Mouse (Mus musculus) heart, embryonic 10.5 days (tissue): ENCODE measurements around the gene Dnajb6. TPM values are rescaled to one million over a fixed set of nuclear protein-coding genes. Genes with fewer than 3 reads are reported as not detected.

Experiments
- DNase-seq: peaks from one replicate; pipeline ENCODE4 v3.0.0-alpha.2; 2017; ENCODE audit warnings: low spot score
- H3K27ac ChIP-seq: fragments of 300-500 bp; sonication (generic); 2 replicates; pipeline ENCODE4 v1.5.1; 2016; ENCODE audit warnings: mild to moderate bottlenecking
- H3K27me3 ChIP-seq: fragments of 300-500 bp; sonication (generic); 2 replicates; pipeline ENCODE4 v1.6.1; 2016; ENCODE audit warnings: mild to moderate bottlenecking; ENCODE audit not compliant: poor library complexity, insufficient read depth, severe bottlenecking
- H3K36me3 ChIP-seq: fragments of 300-500 bp; sonication (generic); 2 replicates; pipeline ENCODE4 v1.6.1; 2016; ENCODE audit warnings: mild to moderate bottlenecking, moderate library complexity
- H3K4me1 ChIP-seq: fragments of 300-500 bp; sonication (generic); 2 replicates; pipeline ENCODE4 v1.6.1; 2016; ENCODE audit warnings: mild to moderate bottlenecking
- H3K4me3 ChIP-seq: fragments of 300-500 bp; sonication (generic); 2 replicates; pipeline ENCODE4 v1.5.1; 2016; ENCODE audit warnings: mild to moderate bottlenecking, moderate library complexity
- H3K9me3 ChIP-seq: fragments of 300-500 bp; sonication (generic); 2 replicates; pipeline ENCODE4 v1.6.1; 2016; ENCODE audit warnings: mild to moderate bottlenecking, moderate library complexity
- WGBS: fragments of 180-500 bp; shearing (Covaris S2); methylation state at CpG from one replicate; pipeline ENCODE4 v1.1.7; 2016; 5-methylcytosine and 5-hydroxymethylcytosine counted together
- polyA plus RNA-seq: library from polyadenylated mRNA; unstranded; fragments of >200 nt; fragmentation: Nextera tagmentation; extraction: Ambion mirVana; gene quantifications from 2 replicates; pipeline ENCODE4 v1.2.1, GENCODE M21; 2016

The Dnajb6 gene
- polyA plus RNA-seq, 1 experiment from 2014 or later = 129 TPM

- Histone ChIP-seq H3K36me3 (no peaks in the 10 kb centered on the region), H3K4me3 (peak overlapping the region; percentile 95), H3K9me3 (no peaks in the 10 kb centered on the region), H3K4me1 (peaks cover 31% of the 10 kb centered on the region), H3K27me3 (no peaks in the 10 kb centered on the region), H3K27ac (peak overlapping the region; percentile 97)
- DNase-seq = peak; percentile 84
- 1% methylated on average over 48 of the region's 48 CpGs for WGBS
Observed at GRCm38 (mm10) chr5:29736073-29736900, 799 bp downstream of the Dnajb6 start.

DNA sequence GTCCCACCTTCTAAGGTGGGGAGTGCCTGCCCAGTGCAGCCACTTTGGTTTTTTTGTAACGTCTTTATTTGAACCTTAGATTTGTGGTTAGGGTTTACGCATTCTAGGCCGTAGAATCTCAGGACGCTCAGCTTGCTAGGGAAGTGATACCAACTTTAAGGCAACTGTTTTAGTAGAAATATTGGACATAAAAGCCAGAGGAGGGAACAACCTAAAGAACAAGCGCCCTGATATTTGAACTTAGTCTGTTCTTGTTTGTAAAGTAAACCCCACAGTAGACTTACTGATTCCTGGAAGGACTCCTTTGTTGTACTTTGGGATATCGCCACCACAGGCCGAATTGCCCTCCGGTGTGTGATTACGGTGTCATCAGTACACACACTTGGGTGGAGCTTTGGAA lies 1.5 kb downstream of the Dnajb6 start:
- no peaks in the 10 kb centered on the region for H3K9me3 ChIP-seq
- H3K4me1 ChIP-seq = peaks cover 31% of the 10 kb centered on the region
- peak overlapping the region; percentile 95 for H3K4me3 ChIP-seq
- H3K27me3 ChIP-seq = no peaks in the 10 kb centered on the region
- WGBS = 58% methylated on average over 9 of the region's 9 CpGs
- H3K36me3 ChIP-seq = 0 out of 2 replicates have a peak, but pooled peaks cover under 1% of the 10 kb centered on the region
- peak overlapping the region; percentile 97; the same call in 1 of the 2 replicates for H3K27ac ChIP-seq
- no peak for DNase-seq

DNA sequence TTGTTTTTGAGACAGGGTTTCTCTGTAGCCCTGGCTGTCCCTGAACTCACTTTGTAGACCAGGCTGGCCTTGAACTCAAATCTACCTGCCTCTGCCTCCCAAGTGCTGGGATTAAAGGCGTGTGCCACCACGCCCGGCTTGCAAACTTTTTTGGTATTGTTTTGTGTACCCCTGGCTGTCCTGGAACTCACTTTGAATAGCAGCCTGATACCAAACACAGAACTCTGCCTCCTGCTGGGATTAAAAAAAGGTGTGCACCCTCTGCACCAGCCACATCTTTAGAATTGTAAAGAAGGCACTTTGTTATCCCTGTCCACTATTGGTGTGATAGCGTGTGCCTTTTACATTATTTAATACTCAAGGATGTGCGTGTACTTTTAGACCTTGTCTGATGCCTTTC lies 2.0 kb downstream of the Dnajb6 start:
- Histone ChIP-seq H3K27ac (no peak overlapping the region), H3K4me1 (peaks cover 31% of the 10 kb centered on the region), H3K27me3 (no peaks in the 10 kb centered on the region), H3K9me3 (no peaks in the 10 kb centered on the region), H3K36me3 (peaks cover 4% of the 10 kb centered on the region; the same call in 1 of the 2 replicates), H3K4me3 (peak overlapping the region; percentile 95)
- WGBS = 92% methylated on average over 5 of the region's 5 CpGs
- DNase-seq = no peak

GRCm38 (mm10) chr5:29738076-29738475 lies 2.6 kb downstream of the Dnajb6 start:
- H3K4me3 ChIP-seq = no peak overlapping the region
- WGBS = 73% methylated on average over 4 of the region's 4 CpGs
- H3K9me3 ChIP-seq = no peaks in the 10 kb centered on the region
- H3K4me1 ChIP-seq = peaks cover 31% of the 10 kb centered on the region
- no peak overlapping the region for H3K27ac ChIP-seq
- peaks cover 7% of the 10 kb centered on the region; the same call in 1 of the 2 replicates for H3K36me3 ChIP-seq
- no peaks in the 10 kb centered on the region for H3K27me3 ChIP-seq
- DNase-seq = no peak

DNA sequence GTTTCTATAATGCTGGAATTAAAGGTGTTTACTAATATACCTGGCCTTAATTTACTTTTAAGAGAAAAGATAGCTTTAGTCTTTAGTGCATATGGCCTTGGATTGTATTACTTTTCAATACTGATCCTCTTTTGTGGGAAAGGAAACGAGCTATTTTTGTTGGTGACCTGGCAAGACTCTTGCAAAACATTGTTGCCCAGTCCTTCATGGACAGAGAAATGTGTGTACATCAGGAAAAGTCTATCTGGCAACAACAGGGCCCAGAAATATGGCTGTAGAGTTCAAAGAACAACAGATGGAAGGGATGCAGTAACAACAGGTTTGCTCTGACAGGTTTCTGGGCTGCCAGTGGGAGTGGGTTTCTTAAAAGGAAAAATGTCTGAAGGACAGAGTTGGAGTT lies 5.2 kb downstream of the Dnajb6 start:
- no peak for DNase-seq
- Histone ChIP-seq H3K27me3 (no peaks in the 10 kb centered on the region), H3K4me1 (peaks cover 29% of the 10 kb centered on the region), H3K9me3 (no peaks in the 10 kb centered on the region), H3K36me3 (peaks cover 7% of the 10 kb centered on the region; the same call in 1 of the 2 replicates), H3K27ac (0 out of 2 replicates have a peak overlapping the region, but pooled peaks have one; percentile 1), H3K4me3 (no peak overlapping the region)
- 80% methylated on average over 1 of the region's 1 CpGs for WGBS

GRCm38 (mm10) chr5:29741093-29741492 lies 5.6 kb downstream of the Dnajb6 start:
- H3K4me1 ChIP-seq = peaks cover 29% of the 10 kb centered on the region
- DNase-seq = no peak
- 0 out of 2 replicates have a peak overlapping the region, but pooled peaks have one; percentile 1 for H3K27ac ChIP-seq
- WGBS = 48% methylated on average over 4 of the region's 4 CpGs
- peaks cover 7% of the 10 kb centered on the region; the same call in 1 of the 2 replicates for H3K36me3 ChIP-seq
- no peaks in the 10 kb centered on the region for H3K9me3 ChIP-seq
- H3K27me3 ChIP-seq = no peaks in the 10 kb centered on the region
- H3K4me3 ChIP-seq = no peak overlapping the region

DNA sequence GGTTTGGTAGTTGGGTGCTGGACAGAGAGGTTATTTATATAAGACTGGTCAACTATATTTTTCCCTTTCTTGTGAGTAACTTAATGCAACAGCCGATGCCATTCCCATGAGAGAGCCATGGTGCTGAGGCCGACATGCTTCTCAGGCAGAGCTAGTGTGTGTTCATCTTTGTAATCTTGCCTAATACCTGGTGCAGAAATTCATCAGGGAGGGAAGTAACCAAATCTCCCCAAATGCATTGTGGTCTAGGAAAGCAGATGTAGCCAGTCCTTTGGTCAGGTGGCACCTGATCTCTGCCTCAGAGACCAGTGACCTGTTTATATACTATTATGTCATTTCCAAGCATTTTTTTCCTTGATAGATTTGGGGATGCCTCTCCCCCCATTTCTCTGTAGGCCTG lies 12.2 kb downstream of the Dnajb6 start:
- Histone ChIP-seq H3K4me1 (no peaks in the 10 kb centered on the region), H3K9me3 (no peaks in the 10 kb centered on the region), H3K4me3 (no peak overlapping the region), H3K36me3 (peaks cover 42% of the 10 kb centered on the region), H3K27ac (no peak overlapping the region), H3K27me3 (no peaks in the 10 kb centered on the region)
- no peak for DNase-seq
- 100% methylated on average over 2 of the region's 2 CpGs for WGBS

DNA sequence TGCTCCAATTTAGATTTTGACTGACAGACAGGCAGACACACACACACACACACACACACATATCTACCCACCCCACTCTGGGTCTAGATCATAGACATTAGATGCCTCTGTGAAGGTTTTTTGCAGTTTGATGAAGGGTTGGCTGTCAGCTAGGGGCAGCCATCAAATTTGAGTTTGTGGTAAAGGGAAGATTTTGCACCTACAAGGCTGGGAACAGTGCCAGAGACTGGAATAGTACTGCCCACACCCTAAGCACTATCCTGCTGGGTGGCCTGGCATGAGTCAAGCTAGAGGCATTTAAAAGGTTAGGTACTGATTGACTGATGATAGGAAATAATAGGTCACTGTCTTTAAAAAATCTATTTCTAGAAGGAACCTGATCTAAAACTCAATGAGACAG lies 15.8 kb downstream of the Dnajb6 start:
- no peaks in the 10 kb centered on the region for H3K27me3 ChIP-seq
- no peak for DNase-seq
- peaks cover 72% of the 10 kb centered on the region for H3K36me3 ChIP-seq
- H3K4me1 ChIP-seq = no peaks in the 10 kb centered on the region
- H3K27ac ChIP-seq = no peak overlapping the region
- no peaks in the 10 kb centered on the region for H3K9me3 ChIP-seq
- no peak overlapping the region for H3K4me3 ChIP-seq

- Histone ChIP-seq H3K36me3 (peaks cover 86% of the 10 kb centered on the region), H3K27ac (no peak overlapping the region), H3K27me3 (no peaks in the 10 kb centered on the region), H3K4me3 (no peak overlapping the region), H3K9me3 (no peaks in the 10 kb centered on the region), H3K4me1 (no peaks in the 10 kb centered on the region)
- no peak for DNase-seq
Observed at GRCm38 (mm10) chr5:29752894-29753293, 17.4 kb downstream of the Dnajb6 start.

DNA sequence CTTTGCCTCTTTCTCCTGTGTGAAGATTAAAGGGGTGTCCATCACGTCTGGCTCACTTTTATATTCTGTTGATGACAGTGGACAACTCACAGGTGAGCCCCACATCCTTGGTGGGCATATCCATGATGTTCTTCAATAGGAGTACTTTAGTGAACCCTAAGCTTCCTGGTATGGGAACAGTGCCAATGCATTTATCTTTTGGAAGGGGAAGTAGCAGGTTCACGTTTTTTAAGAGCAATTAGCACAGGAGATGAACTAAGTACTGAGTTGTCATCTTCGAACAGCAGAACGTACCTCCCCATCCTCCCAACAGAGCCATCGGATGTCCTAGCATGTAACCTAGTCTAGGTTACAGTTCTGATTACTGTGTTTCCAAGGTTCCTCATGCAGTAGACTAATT lies 23.8 kb downstream of the Dnajb6 start:
- no peaks in the 10 kb centered on the region for H3K9me3 ChIP-seq
- no peak for DNase-seq
- H3K36me3 ChIP-seq = peaks cover 68% of the 10 kb centered on the region
- H3K4me3 ChIP-seq = no peak overlapping the region
- WGBS = 88% methylated on average over 5 of the region's 5 CpGs
- no peaks in the 10 kb centered on the region for H3K4me1 ChIP-seq
- no peaks in the 10 kb centered on the region for H3K27me3 ChIP-seq
- H3K27ac ChIP-seq = no peak overlapping the region

DNA sequence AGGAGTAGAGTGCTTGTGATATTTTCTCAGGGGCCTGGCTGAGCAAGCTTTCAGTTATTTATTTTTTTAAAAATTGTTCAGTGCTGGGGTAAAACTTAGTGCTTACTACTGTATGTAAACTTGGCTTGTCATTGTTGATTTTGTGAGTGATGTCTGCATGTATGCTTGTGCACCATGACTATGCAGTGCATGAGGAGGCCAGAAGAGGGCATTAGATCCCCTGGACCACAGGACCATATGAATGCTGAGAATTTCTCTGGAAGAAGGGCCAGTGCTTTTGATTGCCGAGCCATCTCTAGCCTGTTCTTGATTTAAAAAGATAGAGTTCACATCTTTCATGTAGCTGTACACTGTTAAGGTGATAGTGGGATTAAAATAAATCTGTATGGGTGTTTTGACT lies 35.4 kb downstream of the Dnajb6 start:
- H3K36me3 ChIP-seq = peaks cover 39% of the 10 kb centered on the region
- no peak overlapping the region for H3K27ac ChIP-seq
- no peaks in the 10 kb centered on the region for H3K9me3 ChIP-seq
- no peaks in the 10 kb centered on the region for H3K27me3 ChIP-seq
- no peak overlapping the region for H3K4me3 ChIP-seq
- peaks cover 18% of the 10 kb centered on the region for H3K4me1 ChIP-seq
- WGBS = 77% methylated on average over 1 of the region's 1 CpGs
- DNase-seq = no peak

GRCm38 (mm10) chr5:29772038-29772437 lies 36.5 kb downstream of the Dnajb6 start:
- WGBS = 59% methylated on average over 2 of the region's 2 CpGs
- no peaks in the 10 kb centered on the region for H3K9me3 ChIP-seq
- H3K27me3 ChIP-seq = no peaks in the 10 kb centered on the region
- H3K36me3 ChIP-seq = peaks cover 40% of the 10 kb centered on the region
- H3K27ac ChIP-seq = no peak overlapping the region; the same call in 1 of the 2 replicates
- DNase-seq = no peak
- H3K4me1 ChIP-seq = peaks cover 18% of the 10 kb centered on the region
- no peak overlapping the region for H3K4me3 ChIP-seq

GRCm38 (mm10) chr5:29772651-29773330 lies 37.3 kb downstream of the Dnajb6 start:
- peaks cover 43% of the 10 kb centered on the region for H3K36me3 ChIP-seq
- WGBS = 65% methylated on average over 4 of the region's 4 CpGs
- H3K27ac ChIP-seq = 0 out of 2 replicates have a peak overlapping the region, but pooled peaks have one; percentile 6
- H3K9me3 ChIP-seq = no peaks in the 10 kb centered on the region
- no peak for DNase-seq
- H3K4me1 ChIP-seq = peaks cover 18% of the 10 kb centered on the region
- H3K4me3 ChIP-seq = no peak overlapping the region
- H3K27me3 ChIP-seq = no peaks in the 10 kb centered on the region
